In genomic region chr16:45330298-45330697, GRCm38 (mm10) we compare ENCODE assay signal across 13 mouse cellular contexts.
DNase-seq lines count a peak whose midpoint lies in the region; ATAC-seq and TF ChIP-seq lines count a peak whose summit lies in the region.
"Had no signal": no experiment of that assay in that cellular context is flagged by ENCODE, and none has a peak within 500 bp of the region (broad histone marks: within the 10 kb centered on the region; RNA-seq: fewer than 3 reads in every experiment).

No protein-coding gene starts in this region.

- ATAC-seq in lung, embryonic 14.5 days (ENCODE audit: insufficient read depth): no peak
- ATAC-seq: activated CD4-positive, CD25-positive, alpha-beta regulatory T cell, adult 4 months had no signal

- H3K4me1 ChIP-seq in lung, embryonic 14.5 days (ENCODE audit: insufficient read depth): no peaks in the 10 kb centered on the region
- H3K4me1 ChIP-seq: embryonic facial prominence, embryonic 13.5 days; limb, embryonic 10.5 days had no signal

- H3K4me3 ChIP-seq in lung, embryonic 14.5 days (ENCODE audit: low read depth, low read length): no peak overlapping the region
- H3K4me3 ChIP-seq: embryonic facial prominence, embryonic 13.5 days; limb, embryonic 10.5 days; myocyte had no signal

- H3K36me3 ChIP-seq in lung, embryonic 14.5 days (ENCODE audit: insufficient read depth): no peaks in the 10 kb centered on the region
- H3K36me3 ChIP-seq: embryonic facial prominence, embryonic 13.5 days; limb, embryonic 10.5 days had no signal

- intact Hi-C loops in heart, postnatal 14 days (cut with DNase I): loop anchor here (2.0 to 5.0 kb wide), 3 partner anchors 47 to 133 kb away; no protein-coding TSS in a partner anchor

- peak; percentile 47; the same call in 1 of the 2 replicates for TF ChIP-seq CTCF in lung, embryonic 14.5 days (IDR thresholded peaks at IDR 0.05; ENCODE audit: low read depth)

- no peaks in the 10 kb centered on the region for H3K9me3 ChIP-seq in lung, embryonic 14.5 days (ENCODE audit: low read depth, low read length)
- H3K9me3 ChIP-seq: embryonic facial prominence, embryonic 13.5 days; limb, embryonic 10.5 days had no signal

- H3K27me3 ChIP-seq in lung, embryonic 14.5 days (ENCODE audit: insufficient read depth, low read length): no peaks in the 10 kb centered on the region
- H3K27me3 ChIP-seq: embryonic facial prominence, embryonic 13.5 days had no signal

- no peak overlapping the region for H3K4me2 ChIP-seq in lung, embryonic 14.5 days
- H3K4me2 ChIP-seq: embryonic facial prominence, embryonic 13.5 days had no signal

- H3K27ac ChIP-seq in lung, embryonic 14.5 days (ENCODE audit: low read depth): no peak overlapping the region
- H3K27ac ChIP-seq: embryonic facial prominence, embryonic 13.5 days; limb, embryonic 10.5 days; macrophage had no signal

- WGBS in lung, embryonic 14.5 days: 74% methylated on average over 2 of the region's 2 CpGs

- DNase-seq in heart, adult 11 months: peak; percentile 63
- no peak for DNase-seq in heart, postnatal 14 days
- peak; percentile 29 for DNase-seq in lung, embryonic 14.5 days
- no peak for DNase-seq in lung, postnatal 4 days
- peak; percentile 60 for DNase-seq in fibroblast of lung, adult 2 months (ENCODE audit: low read depth)
- DNase-seq in lung, postnatal 36 days: peak; percentile 76
- DNase-seq in adrenal gland, adult 18-20 months (ENCODE audit: low spot score in 2 of 2): no peak
- DNase-seq in spleen, postnatal 4 days (ENCODE audit: low spot score in 2 of 2): no peak

- no peak overlapping the region for H3K9ac ChIP-seq in lung, embryonic 14.5 days
- H3K9ac ChIP-seq: embryonic facial prominence, embryonic 13.5 days had no signal

Comparison
In these comparisons a context has a peak if more than half of its experiments do, and no peak if none do; other contexts are left out.
1. DNase-seq: peak in heart, adult 11 months (single experiment), lung, embryonic 14.5 days (single experiment), fibroblast of lung, adult 2 months (single experiment) and lung, postnatal 36 days (single experiment); none in heart, postnatal 14 days (0 of 2), lung, postnatal 4 days (0 of 2), adrenal gland, adult 18-20 months (0 of 2) and spleen, postnatal 4 days (0 of 2).